In the genomic region with DNA sequence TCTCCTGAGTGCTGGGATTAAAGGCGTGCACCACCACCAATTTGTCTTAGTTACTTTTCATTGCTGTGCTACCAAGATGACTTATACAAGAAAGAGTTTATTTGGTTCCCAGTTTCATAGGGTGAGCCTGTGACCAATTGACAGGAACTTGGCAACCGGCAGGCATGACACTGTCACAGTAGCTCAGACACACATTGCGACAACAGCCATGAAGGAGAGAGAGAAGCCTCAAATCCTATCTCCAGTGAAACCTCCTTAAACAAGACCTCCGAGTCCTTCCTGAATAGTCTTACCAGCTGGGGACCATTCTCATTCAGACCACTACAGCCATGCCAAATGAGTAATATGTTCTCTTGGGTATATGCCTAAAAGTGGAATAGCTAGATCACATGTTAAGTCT, we compare ENCODE assay signal across 24 mouse cellular contexts. TPM values are rescaled to one million over a fixed set of nuclear protein-coding genes. Genes with fewer than 3 reads are reported as not detected.
DNase-seq lines count a peak whose midpoint lies in the region; ATAC-seq and TF ChIP-seq lines count a peak whose summit lies in the region.
"Had no signal": no experiment of that assay in that cellular context is flagged by ENCODE, and none has a peak within 500 bp of the region (broad histone marks: within the 10 kb centered on the region; RNA-seq: fewer than 3 reads in every experiment).

No protein-coding gene starts in this region.

- 59% methylated on average over 4 of the region's 4 CpGs for WGBS in lung, embryonic 14.5 days
- 57% methylated on average over 4 of the region's 4 CpGs for WGBS in lung, postnatal 0 days

- peak; percentile 37 for DNase-seq in adrenal gland, postnatal 14 days
- no peak for DNase-seq in adrenal gland, postnatal 10 days
- peak; percentile 69 for DNase-seq in lung, embryonic 14.5 days
- DNase-seq in lung, postnatal 25 days (ENCODE audit: low spot score): no peak
- DNase-seq in lung, postnatal 0 days (ENCODE audit: low spot score): peak; percentile 79
- no peak for DNase-seq in lung, postnatal 14 days
- peak; percentile 56 for DNase-seq in NIH3T3 (ENCODE audit: low read depth)
- DNase-seq: B cell, adult 2 months; cerebellum, adult 11-12 months; cerebellum, adult 8-10 months; cerebellum, postnatal 10 days; cerebellum, postnatal 36 days; embryo, embryonic 11 days; gastrocnemius, postnatal 25 days had no signal

- ATAC-seq in lung, embryonic 14.5 days (ENCODE audit: insufficient read depth): peak; percentile 86
- peak; percentile 88 for ATAC-seq in lung, postnatal 0 days
- ATAC-seq: forebrain, embryonic 15.5 days had no signal

- no peak overlapping the region for H3K4me3 ChIP-seq in lung, embryonic 14.5 days (ENCODE audit: low read depth, low read length)
- H3K4me3 ChIP-seq in lung, postnatal 0 days (ENCODE audit: low read depth, low read length): no peak overlapping the region
- H3K4me3 ChIP-seq: embryonic facial prominence, embryonic 10.5 days; embryonic facial prominence, embryonic 13.5 days; erythroblast, embryonic 14.5 days; forebrain, embryonic 12.5 days; forebrain, embryonic 15.5 days; hindbrain, embryonic 12.5 days; hindbrain, embryonic 15.5 days had no signal

- TF ChIP-seq CTCF in lung, embryonic 14.5 days (IDR thresholded peaks at IDR 0.05; ENCODE audit: low read depth): no peak
- no peak for TF ChIP-seq CTCF in lung, postnatal 0 days (IDR thresholded peaks at IDR 0.05)

- TF ChIP-seq EP300 in lung, postnatal 0 days (IDR thresholded peaks at IDR 0.05): no peak

- H3K27me3 ChIP-seq in lung, embryonic 14.5 days (ENCODE audit: insufficient read depth, low read length): no peaks in the 10 kb centered on the region
- no peaks in the 10 kb centered on the region for H3K27me3 ChIP-seq in lung, postnatal 0 days (replicated peaks; ENCODE audit: insufficient read depth, low read length)
- H3K27me3 ChIP-seq: CH12.LX; embryonic facial prominence, embryonic 13.5 days; forebrain, embryonic 12.5 days; forebrain, embryonic 15.5 days; hindbrain, embryonic 12.5 days; hindbrain, embryonic 15.5 days had no signal

- H3K9ac ChIP-seq in lung, embryonic 14.5 days: no peak overlapping the region
- no peak overlapping the region for H3K9ac ChIP-seq in lung, postnatal 0 days (replicated peaks; ENCODE audit: low read depth)
- H3K9ac ChIP-seq: embryonic facial prominence, embryonic 13.5 days; forebrain, embryonic 12.5 days; forebrain, embryonic 15.5 days; hindbrain, embryonic 12.5 days; hindbrain, embryonic 15.5 days had no signal

- peaks cover 77% of the 10 kb centered on the region for H3K36me3 ChIP-seq in lung, embryonic 14.5 days (ENCODE audit: insufficient read depth)
- peaks cover 3% of the 10 kb centered on the region; the same call in 1 of the 2 replicates for H3K36me3 ChIP-seq in lung, postnatal 0 days (ENCODE audit: insufficient read depth, low read length)

- H3K9me3 ChIP-seq in lung, embryonic 14.5 days (ENCODE audit: low read depth, low read length): no peaks in the 10 kb centered on the region
- H3K9me3 ChIP-seq in lung, postnatal 0 days (ENCODE audit: low read length): no peaks in the 10 kb centered on the region
- H3K9me3 ChIP-seq: embryonic facial prominence, embryonic 10.5 days; embryonic facial prominence, embryonic 13.5 days; forebrain, embryonic 12.5 days; forebrain, embryonic 15.5 days; G1E; hindbrain, embryonic 12.5 days; hindbrain, embryonic 15.5 days had no signal

- H3K4me1 ChIP-seq in lung, embryonic 14.5 days (ENCODE audit: insufficient read depth): no peaks in the 10 kb centered on the region
- H3K4me1 ChIP-seq in lung, postnatal 0 days (ENCODE audit: insufficient read depth, low read depth, low read length): no peaks in the 10 kb centered on the region; the same call in 1 of the 2 replicates
- H3K4me1 ChIP-seq: embryonic facial prominence, embryonic 10.5 days; embryonic facial prominence, embryonic 13.5 days; forebrain, embryonic 12.5 days; forebrain, embryonic 15.5 days; hindbrain, embryonic 12.5 days; hindbrain, embryonic 15.5 days had no signal

- no peak overlapping the region for H3K4me2 ChIP-seq in lung, embryonic 14.5 days
- no peak overlapping the region for H3K4me2 ChIP-seq in lung, postnatal 0 days (replicated peaks; ENCODE audit: low read depth, low read length)
- H3K4me2 ChIP-seq: embryonic facial prominence, embryonic 13.5 days; forebrain, embryonic 12.5 days; forebrain, embryonic 15.5 days; heart, embryonic 11.5 days; hindbrain, embryonic 12.5 days; hindbrain, embryonic 15.5 days had no signal

- H3K27ac ChIP-seq in lung, embryonic 14.5 days (ENCODE audit: low read depth): no peak overlapping the region
- H3K27ac ChIP-seq in lung, postnatal 0 days (ENCODE audit: low read length): no peak overlapping the region
- H3K27ac ChIP-seq: embryonic facial prominence, embryonic 10.5 days; embryonic facial prominence, embryonic 13.5 days; forebrain, embryonic 12.5 days; forebrain, embryonic 15.5 days; hindbrain, embryonic 12.5 days; hindbrain, embryonic 15.5 days had no signal

RNA-seq across cellular contexts. Expression of gene Mettl9, which starts 18.8 kb away (rescaled TPM):
- 104 TPM in 2 replicates for total RNA-seq in adrenal gland, postnatal 14 days (2021)
- total RNA-seq in adrenal gland, postnatal 10 days (2021): 100 to 1,000 TPM; 102 to 106 TPM
- 166 and 180 TPM in 2 replicates for polyA plus RNA-seq in lung, embryonic 14.5 days (2014; fragmentation: Nextera tagmentation; extraction: Ambion mirVana)
- 69.7 and 73.9 TPM in 2 replicates for polyA plus RNA-seq in lung, postnatal 0 days (2015; fragmentation: Nextera tagmentation; extraction: Ambion mirVana)

RNA-seq across cellular contexts. Expression of gene Igsf6, which starts 21.3 kb away (rescaled TPM):
- 1.2 and 2.3 TPM in 2 replicates for total RNA-seq in adrenal gland, postnatal 14 days (2021)
- 1 to 10 TPM; 2.5 to 2.7 TPM for total RNA-seq in adrenal gland, postnatal 10 days (2021)
- polyA plus RNA-seq in lung, embryonic 14.5 days (2014; fragmentation: Nextera tagmentation; extraction: Ambion mirVana): 1.8 and 2.6 TPM in 2 replicates
- 5.5 TPM in 2 replicates for polyA plus RNA-seq in lung, postnatal 0 days (2015; fragmentation: Nextera tagmentation; extraction: Ambion mirVana)
- total RNA-seq: CH12.LX had no signal

RNA-seq across cellular contexts. Expression of gene Otoa, which starts 28.4 kb away (rescaled TPM):
- 0.41 and 0.52 TPM in 2 replicates for total RNA-seq in adrenal gland, postnatal 14 days (2021)
- total RNA-seq in adrenal gland, postnatal 10 days (2021): 1 to 10 TPM; 1.1 to 1.2 TPM
- polyA plus RNA-seq in lung, embryonic 14.5 days (2014; fragmentation: Nextera tagmentation; extraction: Ambion mirVana): 0.14 TPM in 2 replicates
- polyA plus RNA-seq in lung, postnatal 0 days (2015; fragmentation: Nextera tagmentation; extraction: Ambion mirVana): 0.04 TPM in 2 replicates
- polyA plus RNA-seq: erythroblast, embryonic 14.5 days; forebrain, embryonic 15.5 days; heart, embryonic 11.5 days had no signal

Comparison
In these comparisons a context has a peak if more than half of its experiments do, and no peak if none do; other contexts are left out.
1. DNase-seq: peak in adrenal gland, postnatal 14 days (single experiment), lung, embryonic 14.5 days (single experiment), lung, postnatal 0 days (single experiment) and NIH3T3 (single experiment); none in adrenal gland, postnatal 10 days (single experiment), lung, postnatal 25 days (single experiment) and lung, postnatal 14 days (single experiment).